Mouse (Mus musculus): Measurements from ENCODE around the gene Slc25a39. TPM values are rescaled to one million over a fixed set of nuclear protein-coding genes. Genes with fewer than 3 reads are reported as not detected.

Gene Slc25a39
- total and polyA plus RNA-seq, 3 experiments, result 183 to 325 TPM; not detected in 1

GRCm38 (mm10) chr11:102353021-102353431 lies 54.7 kb downstream of the Slc25a39 start:
- H3K4me3 ChIP-seq (ENCODE audit: control insufficient read depth in 1 of 2, insufficient read depth in 1 of 2, low read depth in 2 of 2, low read length in 2 of 2), result no peak overlapping the region
- peaks cover 0 to 4% of the 10 kb centered on the region in 2 experiments; a peak in 1 of 4 replicates for H3K4me1 ChIP-seq (ENCODE audit: control insufficient read depth in 1 of 2, insufficient read depth in 2 of 2, low read length in 2 of 2)
- peaks cover 0 to 12% of the 10 kb centered on the region in 2 experiments; a peak in 3 of 4 replicates for H3K27me3 ChIP-seq (ENCODE audit: control insufficient read depth in 1 of 2, insufficient read depth in 2 of 2, low read length in 2 of 2)
- TF ChIP-seq MAX (IDR thresholded peaks at IDR 0.05; ENCODE audit: low read length) (no peak), USF2 (IDR thresholded peaks at IDR 0.05; ENCODE audit: borderline replicate concordance in 1 of 2, insufficient read depth in 1 of 2, low read depth in 1 of 2, low read length in 2 of 2) (no peak), USF1 (IDR thresholded peaks at IDR 0.05; ENCODE audit: low read depth, low read length) (no peak), ZKSCAN1 (IDR thresholded peaks at IDR 0.05; ENCODE audit: low read depth, low read length) (no peak), POLR2A (IDR thresholded peaks at IDR 0.05; ENCODE audit: control insufficient read depth in 1 of 2, insufficient read depth in 1 of 2, low read depth in 1 of 2, low read length in 2 of 2, poor library complexity in 1 of 2) (no peak), GABPA (IDR thresholded peaks at IDR 0.05; ENCODE audit: low read depth, low read length) (no peak), SIN3A (IDR thresholded peaks at IDR 0.05; ENCODE audit: low read length) (no peak), MEF2A (IDR thresholded peaks at IDR 0.05; ENCODE audit: extremely low read depth, insufficient replicate concordance, low read depth, low read length, poor library complexity, severe bottlenecking) (no peak), NELFE (IDR thresholded peaks at IDR 0.05; ENCODE audit: low read depth, low read length) (no peak), ELF1 (IDR thresholded peaks at IDR 0.05; ENCODE audit: low read depth, low read length) (no peak)
- H3K36me3 ChIP-seq (ENCODE audit: control insufficient read depth in 1 of 2, insufficient read depth in 2 of 2, low read length in 2 of 2), result no peaks in the 10 kb centered on the region
- H3K27ac ChIP-seq (ENCODE audit: control insufficient read depth, low read depth, low read length), result no peak overlapping the region
- no peak overlapping the region for H3K9ac ChIP-seq (ENCODE audit: control insufficient read depth, low read depth, low read length, poor library complexity, severe bottlenecking)
- no peaks in the 10 kb centered on the region for H3K79me2 ChIP-seq (ENCODE audit: control insufficient read depth, insufficient read depth, low read length, poor library complexity)
- H3K9me3 ChIP-seq (replicated peaks; ENCODE audit: insufficient read depth, low read length), result no peaks in the 10 kb centered on the region
- no peak for DNase-seq (ENCODE audit: low read depth, low spot score)

Other genes with a start within 250 kb of the Slc25a39 start
- 74.2 and 75.0 TPM in 2 replicates for gene Lsm12, start 222.7 kb downstream of the Slc25a39 start, total RNA-seq (2012; rRNA removed)
- gene Lsm12, start 222.7 kb downstream of the Slc25a39 start, polyA plus RNA-seq (2012; ENCODE audit: insufficient read depth in 1 of 2, insufficient read length in 2 of 2, low read depth in 1 of 2, low replicate concordance in 2 of 2, missing spikeins in 1 of 2), result 100 to 1,000 TPM; 128 to 150 TPM
- gene G6pc3, start 218.3 kb downstream of the Slc25a39 start, total RNA-seq (2012; rRNA removed), result 46.4 and 48.9 TPM in 2 replicates
- gene G6pc3, start 218.3 kb downstream of the Slc25a39 start, polyA plus RNA-seq (2012; ENCODE audit: insufficient read depth in 1 of 2, insufficient read length in 2 of 2, low read depth in 1 of 2, low replicate concordance in 2 of 2, missing spikeins in 1 of 2), result 100 to 1,000 TPM in 1 of 2 experiments, not detected in 1; 104 TPM
- 9.1 and 10.4 TPM in 2 replicates for gene Hdac5, start 177.8 kb downstream of the Slc25a39 start, total RNA-seq (2012; rRNA removed)
- gene Hdac5, start 177.8 kb downstream of the Slc25a39 start, polyA plus RNA-seq (2012; ENCODE audit: insufficient read depth in 1 of 2, insufficient read length in 2 of 2, low read depth in 1 of 2, low replicate concordance in 2 of 2, missing spikeins in 1 of 2), result 10 to 100 TPM in 1 of 2 experiments, not detected in 1; 29.3 TPM
- 19.5 and 20.0 TPM in 2 replicates for gene BC030867, start 159.1 kb downstream of the Slc25a39 start, total RNA-seq (2012; rRNA removed)
- 10 to 100 TPM; 36.2 to 51.7 TPM for gene BC030867, start 159.1 kb downstream of the Slc25a39 start, polyA plus RNA-seq (2012; ENCODE audit: insufficient read depth in 1 of 2, insufficient read length in 2 of 2, low read depth in 1 of 2, low replicate concordance in 2 of 2, missing spikeins in 1 of 2)
- gene Asb16, start 139.2 kb downstream of the Slc25a39 start, total RNA-seq (2012; rRNA removed), result 3.9 and 4.4 TPM in 2 replicates
- gene Asb16, start 139.2 kb downstream of the Slc25a39 start, polyA plus RNA-seq (2012; ENCODE audit: insufficient read depth in 1 of 2, insufficient read length in 2 of 2, low read depth in 1 of 2, low replicate concordance in 2 of 2, missing spikeins in 1 of 2), result 1 to 10 TPM in 1 of 2 experiments, not detected in 1; 8.5 TPM
- gene Tmub2, start 123.0 kb downstream of the Slc25a39 start, total RNA-seq (2012; rRNA removed), result 27.0 and 29.3 TPM in 2 replicates
- gene Tmub2, start 123.0 kb downstream of the Slc25a39 start, polyA plus RNA-seq (2012; ENCODE audit: insufficient read depth in 1 of 2, insufficient read length in 2 of 2, low read depth in 1 of 2, low replicate concordance in 2 of 2, missing spikeins in 1 of 2), result 10 to 100 TPM in 1 of 2 experiments, not detected in 1; 40.5 TPM
- 40.5 and 46.7 TPM in 2 replicates for gene Atxn7l3, start 111.3 kb downstream of the Slc25a39 start, total RNA-seq (2012; rRNA removed)
- 10 to 100 TPM; 39.4 to 53.0 TPM for gene Atxn7l3, start 111.3 kb downstream of the Slc25a39 start, polyA plus RNA-seq (2012; ENCODE audit: insufficient read depth in 1 of 2, insufficient read length in 2 of 2, low read depth in 1 of 2, low replicate concordance in 2 of 2, missing spikeins in 1 of 2)
- 151 and 189 TPM in 2 replicates for gene Ubtf, start 88.2 kb downstream of the Slc25a39 start, total RNA-seq (2012; rRNA removed)
- 100 to 1,000 TPM in 1 of 2 experiments, 10 to 100 TPM in 1; 76.5 to 145 TPM for gene Ubtf, start 88.2 kb downstream of the Slc25a39 start, polyA plus RNA-seq (2012; ENCODE audit: insufficient read depth in 1 of 2, insufficient read length in 2 of 2, low read depth in 1 of 2, low replicate concordance in 2 of 2, missing spikeins in 1 of 2)
- gene Slc4a1, start 41.7 kb downstream of the Slc25a39 start, total RNA-seq (2012; rRNA removed), result 0.23 and 0.36 TPM in 2 replicates
- gene Slc4a1, start 41.7 kb downstream of the Slc25a39 start, polyA plus RNA-seq (2012; ENCODE audit: insufficient read depth in 1 of 2, insufficient read length in 2 of 2, low read depth in 1 of 2, low replicate concordance in 2 of 2, missing spikeins in 1 of 2), result under 1 TPM in 1 of 2 experiments, not detected in 1; 0.35 TPM
- 0.39 and 0.42 TPM in 2 replicates for gene Rundc3a, start 14.5 kb downstream of the Slc25a39 start, total RNA-seq (2012; rRNA removed)
- gene Rundc3a, start 14.5 kb downstream of the Slc25a39 start, polyA plus RNA-seq (2012; ENCODE audit: insufficient read depth in 1 of 2, insufficient read length in 2 of 2, low read depth in 1 of 2, low replicate concordance in 2 of 2, missing spikeins in 1 of 2), result 1 to 10 TPM in 1 of 2 experiments, not detected in 1; 2.1 TPM
- 14.5 and 14.7 TPM in 2 replicates for gene Grn, start 22.4 kb upstream of the Slc25a39 start, total RNA-seq (2012; rRNA removed)
- gene Grn, start 22.4 kb upstream of the Slc25a39 start, polyA plus RNA-seq (2012; ENCODE audit: insufficient read depth in 1 of 2, insufficient read length in 2 of 2, low read depth in 1 of 2, low replicate concordance in 2 of 2, missing spikeins in 1 of 2), result 10 to 100 TPM in 1 of 2 experiments, not detected in 1; 42.1 TPM
- 1.8 and 2.0 TPM in 2 replicates for gene Fam171a2, start 39.7 kb upstream of the Slc25a39 start, total RNA-seq (2012; rRNA removed)
- gene Fam171a2, start 39.7 kb upstream of the Slc25a39 start, polyA plus RNA-seq (2012; ENCODE audit: insufficient read depth in 1 of 2, insufficient read length in 2 of 2, low read depth in 1 of 2, low replicate concordance in 2 of 2, missing spikeins in 1 of 2), result 1 to 10 TPM in 1 of 2 experiments, not detected in 1; 8.8 TPM
- 8.3 and 10.7 TPM in 2 replicates for gene Itga2b, start 62.2 kb upstream of the Slc25a39 start, total RNA-seq (2012; rRNA removed)
- 10 to 100 TPM in 1 of 2 experiments, not detected in 1; 55.7 TPM for gene Itga2b, start 62.2 kb upstream of the Slc25a39 start, polyA plus RNA-seq (2012; ENCODE audit: insufficient read depth in 1 of 2, insufficient read length in 2 of 2, low read depth in 1 of 2, low replicate concordance in 2 of 2, missing spikeins in 1 of 2)
- 17.9 and 20.3 TPM in 2 replicates for gene Gpatch8, start 148.4 kb upstream of the Slc25a39 start, total RNA-seq (2012; rRNA removed)
- 10 to 100 TPM; 25.8 to 29.7 TPM for gene Gpatch8, start 148.4 kb upstream of the Slc25a39 start, polyA plus RNA-seq (2012; ENCODE audit: insufficient read depth in 1 of 2, insufficient read length in 2 of 2, low read depth in 1 of 2, low replicate concordance in 2 of 2, missing spikeins in 1 of 2)
- 0.33 and 0.35 TPM in 2 replicates for gene Gm11627, start 171.5 kb upstream of the Slc25a39 start, total RNA-seq (2012; rRNA removed)
- under 1 TPM in 1 of 2 experiments, not detected in 1; 0.13 TPM for gene Gm11627, start 171.5 kb upstream of the Slc25a39 start, polyA plus RNA-seq (2012; ENCODE audit: insufficient read depth in 1 of 2, insufficient read length in 2 of 2, low read depth in 1 of 2, low replicate concordance in 2 of 2, missing spikeins in 1 of 2)
- gene Fzd2, start 196.4 kb upstream of the Slc25a39 start, total RNA-seq (2012; rRNA removed), result not detected in 2 replicates
- gene Fzd2, start 196.4 kb upstream of the Slc25a39 start, polyA plus RNA-seq (2012; ENCODE audit: insufficient read depth in 1 of 2, insufficient read length in 2 of 2, low read depth in 1 of 2, low replicate concordance in 2 of 2, missing spikeins in 1 of 2), result not detected

All from MEL (cell line).